Mouse (Mus musculus) megakaryocyte, embryonic 14.5 days (primary cell): ENCODE results near the gene Ap3b2. TPM values are rescaled to one million over a fixed set of nuclear protein-coding genes. Genes with fewer than 3 reads are reported as not detected.

Experiments
- H3K27me3 ChIP-seq: replicated peaks from 2 replicates; pipeline ENCODE3; 2012; ENCODE audit warnings: inconsistent platforms
- H3K36me3 ChIP-seq: replicated peaks from 2 replicates; pipeline ENCODE3; 2012; ENCODE audit warnings: low read length, inconsistent platforms, mixed read lengths
- H3K4me1 ChIP-seq: 2 replicates; pipeline ENCODE4 v1.6.1; 2012; ENCODE audit warnings: inconsistent platforms
- H3K4me3 ChIP-seq: replicated peaks from 2 replicates; pipeline ENCODE3; 2012; ENCODE audit warnings: moderate library complexity, mild to moderate bottlenecking, inconsistent platforms
- H3K9me3 ChIP-seq: 2 replicates; pipeline ENCODE4 v1.6.1; 2012; ENCODE audit warnings: inconsistent platforms
- FLI1 ChIP-seq: IDR thresholded peaks from 2 replicates; pipeline ENCODE4 v1.6.1; 2012; ENCODE audit warnings: low read length, inconsistent platforms, mixed read lengths
- GATA1 ChIP-seq: IDR thresholded peaks from 3 replicates; pipeline ENCODE4 v1.6.1; 2012; ENCODE audit warnings: mixed read lengths, low read length, inconsistent platforms, borderline replicate concordance
- polyA plus RNA-seq: library from polyadenylated mRNA; stranded (reverse); fragments of >175 nt; gene quantifications from 2 replicates; pipeline ENCODE4 v1.2.3, GENCODE M21; 2012; ENCODE audit warnings: low replicate concordance; ENCODE audit not compliant: insufficient read depth

Ap3b2 gene
- polyA plus RNA-seq, 1 experiment = not detected

GRCm38 (mm10) chr7:81523008-81523662 is 29.4 kb upstream of the Ap3b2 start:
- Histone ChIP-seq H3K4me1 (peaks cover 28% of the 10 kb centered on the region), H3K4me3 (peak overlapping the region; percentile 97), H3K36me3 (peaks cover 29% of the 10 kb centered on the region), H3K9me3 (peaks cover 2% of the 10 kb centered on the region; the same call in 1 of the 2 replicates), H3K27me3 (peaks cover 5% of the 10 kb centered on the region)
- TF ChIP-seq GATA1 (no peak), FLI1 (peak; percentile 86; the same call in 1 of the 2 replicates)

DNA sequence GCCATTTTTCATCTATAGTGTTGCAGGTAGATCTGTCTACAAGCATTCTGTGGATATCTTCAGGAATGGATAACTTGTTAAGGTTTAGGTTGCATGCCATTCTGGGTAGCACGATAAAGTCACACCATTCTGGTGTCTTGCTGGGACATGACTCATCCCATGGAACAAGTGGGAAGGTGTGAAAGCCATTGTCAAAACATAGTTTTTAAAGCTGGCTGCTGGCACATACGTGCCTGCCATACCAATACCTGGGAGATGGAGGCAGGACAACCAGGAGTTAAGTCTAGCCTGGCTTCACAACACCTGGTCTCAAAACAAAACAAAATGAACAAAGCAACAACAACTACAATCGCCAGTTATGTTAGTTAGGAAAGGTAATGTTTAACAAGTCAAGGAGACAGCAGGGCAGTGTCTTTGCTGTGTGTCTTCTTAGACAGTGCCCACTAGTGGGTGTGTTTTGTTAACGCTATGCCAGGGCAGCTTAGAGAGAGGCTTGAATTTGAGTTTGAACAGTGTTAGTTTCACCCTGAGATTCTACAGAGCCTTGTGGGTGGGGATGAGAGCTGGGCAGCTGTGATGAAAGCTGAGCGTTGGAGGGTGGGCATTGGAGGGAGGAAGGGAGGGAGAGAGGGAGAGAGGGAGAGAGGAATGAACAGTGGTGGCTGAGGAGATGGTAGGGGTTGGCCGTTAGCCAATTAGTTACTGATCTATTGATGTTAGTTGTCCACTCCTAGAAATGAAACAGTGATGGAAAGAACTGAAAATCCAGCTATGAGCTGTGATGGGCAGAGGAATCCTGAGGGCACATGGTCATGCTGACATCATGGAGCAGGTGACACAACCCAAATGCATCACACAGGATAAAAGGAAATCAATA is 22.7 kb upstream of the Ap3b2 start:
- no peaks in the 10 kb centered on the region; the same call in 1 of the 2 replicates for H3K9me3 ChIP-seq
- no peaks in the 10 kb centered on the region for H3K4me1 ChIP-seq
- H3K4me3 ChIP-seq = no peak overlapping the region
- peaks cover 27% of the 10 kb centered on the region for H3K27me3 ChIP-seq
- TF ChIP-seq FLI1 = no peak
- TF ChIP-seq GATA1 = no peak
- no peaks in the 10 kb centered on the region for H3K36me3 ChIP-seq

- no peak for TF ChIP-seq FLI1
- no peak for TF ChIP-seq GATA1
- Histone ChIP-seq H3K4me1 (no peaks in the 10 kb centered on the region), H3K27me3 (peaks cover 28% of the 10 kb centered on the region), H3K9me3 (no peaks in the 10 kb centered on the region; the same call in 1 of the 2 replicates), H3K36me3 (no peaks in the 10 kb centered on the region), H3K4me3 (no peak overlapping the region)
Observed at GRCm38 (mm10) chr7:81514906-81515590, 21.3 kb upstream of the Ap3b2 start.

- no peaks in the 10 kb centered on the region for H3K9me3 ChIP-seq
Observed at GRCm38 (mm10) chr7:81501050-81501449, 7.3 kb upstream of the Ap3b2 start.

DNA sequence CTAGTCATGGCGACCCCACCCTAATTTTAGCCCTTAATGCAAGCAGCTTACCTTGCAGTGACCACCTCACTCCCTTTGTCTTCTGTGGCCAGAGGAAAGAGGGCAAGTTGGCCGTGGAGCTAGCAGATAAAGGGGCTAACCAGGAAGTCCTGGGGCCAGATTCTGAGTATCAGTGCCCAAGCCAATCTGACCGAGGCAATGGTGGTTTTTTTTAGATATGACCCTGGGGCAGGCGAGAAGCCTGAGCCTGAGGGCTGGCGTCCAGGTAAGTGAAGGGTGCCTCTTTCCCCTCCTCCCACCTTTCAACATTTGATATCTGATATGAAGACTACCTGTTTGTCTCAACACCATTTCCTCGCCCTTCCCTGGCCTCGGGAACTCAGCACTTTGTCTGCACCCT is 4.5 kb upstream of the Ap3b2 start, which contains the start of gene BC048679:
TSS of gene BC048679 (minus strand) at position 101 of the 400 bp plus-strand sequence.
- TF ChIP-seq FLI1 (no peak), GATA1 (no peak)
- Histone ChIP-seq H3K4me1 (peaks cover 7% of the 10 kb centered on the region), H3K4me3 (no peak within 1 kb of the TSS), H3K9me3 (peaks cover 2% of the 10 kb centered on the region; the same call in 1 of the 2 replicates), H3K36me3 (no peaks in the 10 kb centered on the region), H3K27me3 (peaks cover 56% of the 10 kb centered on the region)

More at GRCm38 (mm10) chr7:81501050-81501449, 7.3 kb upstream of the Ap3b2 start:
- peaks cover 32% of the 10 kb centered on the region for H3K27me3 ChIP-seq
- no peaks in the 10 kb centered on the region for H3K36me3 ChIP-seq
- H3K4me1 ChIP-seq = no peaks in the 10 kb centered on the region
- H3K4me3 ChIP-seq = no peak overlapping the region
- TF ChIP-seq GATA1 (no peak), FLI1 (no peak)

DNA sequence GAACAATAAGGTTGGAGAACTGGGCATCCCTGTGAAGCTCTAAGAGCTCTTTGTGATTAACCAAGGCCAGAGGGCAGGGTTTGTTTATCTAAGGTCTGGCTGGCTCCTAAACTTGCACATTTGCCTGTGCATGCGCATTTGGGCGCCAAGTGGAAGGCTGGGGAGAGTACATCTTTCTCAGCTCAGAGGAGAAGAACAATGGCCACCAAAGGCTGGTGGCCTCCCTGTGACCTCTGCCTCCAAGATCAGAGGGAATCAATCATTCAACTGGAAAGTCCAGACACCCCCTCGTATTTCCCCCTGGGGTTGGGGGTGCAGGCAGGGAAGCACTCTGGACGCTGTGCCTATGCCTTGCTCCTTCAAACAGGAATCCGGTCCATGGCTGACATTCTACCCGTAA is 3.4 kb upstream of the Ap3b2 start:
- no peak overlapping the region for H3K4me3 ChIP-seq
- no peak for TF ChIP-seq GATA1
- TF ChIP-seq FLI1 = no peak
- no peaks in the 10 kb centered on the region for H3K36me3 ChIP-seq
- H3K27me3 ChIP-seq = peaks cover 62% of the 10 kb centered on the region
- peaks cover 2% of the 10 kb centered on the region; the same call in 1 of the 2 replicates for H3K9me3 ChIP-seq
- H3K4me1 ChIP-seq = peaks cover 11% of the 10 kb centered on the region

GRCm38 (mm10) chr7:81492628-81493027 is 1.1 kb downstream of the Ap3b2 start:
- no peaks in the 10 kb centered on the region for H3K36me3 ChIP-seq
- peaks cover 11% of the 10 kb centered on the region for H3K4me1 ChIP-seq
- H3K9me3 ChIP-seq = peaks cover 2% of the 10 kb centered on the region; the same call in 1 of the 2 replicates
- TF ChIP-seq GATA1 (no peak), FLI1 (no peak)
- peaks cover 77% of the 10 kb centered on the region for H3K27me3 ChIP-seq
- H3K4me3 ChIP-seq = no peak overlapping the region

GRCm38 (mm10) chr7:81489649-81490048 is 4.1 kb downstream of the Ap3b2 start:
- no peak for TF ChIP-seq FLI1
- no peak for TF ChIP-seq GATA1
- Histone ChIP-seq H3K4me3 (no peak overlapping the region), H3K27me3 (peaks cover 58% of the 10 kb centered on the region), H3K9me3 (no peaks in the 10 kb centered on the region; the same call in 1 of the 2 replicates), H3K4me1 (peaks cover 11% of the 10 kb centered on the region), H3K36me3 (no peaks in the 10 kb centered on the region)

DNA sequence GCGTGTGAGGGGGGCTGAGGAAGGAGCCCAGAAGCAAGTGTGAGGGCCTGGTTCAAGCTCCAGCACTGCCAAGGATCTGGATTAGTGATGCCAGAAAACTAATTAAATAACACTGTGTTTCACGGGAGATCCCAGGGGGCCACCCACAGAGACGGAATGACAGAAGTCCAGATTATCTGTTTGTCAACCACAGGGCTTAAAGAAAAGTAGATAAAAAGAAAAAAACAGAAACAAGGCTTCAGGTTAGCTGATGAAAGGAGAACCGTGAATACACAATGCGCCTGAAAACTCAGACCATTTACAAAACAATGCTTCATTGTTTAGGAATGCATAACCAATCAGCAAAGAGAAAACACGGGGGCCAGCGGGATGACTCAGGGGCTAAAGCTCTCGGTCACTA is 12.9 kb downstream of the Ap3b2 start:
- H3K9me3 ChIP-seq = no peaks in the 10 kb centered on the region
- H3K27me3 ChIP-seq = peaks cover 36% of the 10 kb centered on the region
- TF ChIP-seq FLI1 = no peak
- TF ChIP-seq GATA1 = no peak

More for the DNA sequence above, 12.9 kb downstream of the Ap3b2 start:
- no peak overlapping the region for H3K4me3 ChIP-seq
- H3K36me3 ChIP-seq = no peaks in the 10 kb centered on the region
- no peaks in the 10 kb centered on the region; the same call in 1 of the 2 replicates for H3K4me1 ChIP-seq
